Mouse (Mus musculus) intestine, postnatal 0 days (tissue): Measurements from ENCODE around the gene Slc9a9. TPM values are rescaled to one million over a fixed set of nuclear protein-coding genes. Genes with fewer than 3 reads are reported as not detected.

ENCODE experiments used
- ATAC-seq: fragments of 200-750 bp; cut with Nextera tagmentation; 2 replicates; pipeline ENCODE4 v1.8.0; 2017; ENCODE audit warnings: mild to moderate bottlenecking, moderate TSS enrichment, moderate library complexity
- H3K27ac ChIP-seq: fragments of 300-500 bp; sonication (generic); 2 replicates; pipeline ENCODE4 v1.5.1; 2014; ENCODE audit warnings: mild to moderate bottlenecking, low read depth, low read length, moderate library complexity
- H3K27me3 ChIP-seq: fragments of 300-500 bp; sonication (generic); replicated peaks from 2 replicates; pipeline ENCODE4 v1.6.1; 2014; ENCODE audit warnings: low read length, mixed read lengths; ENCODE audit not compliant: control insufficient read depth, insufficient read depth
- H3K36me3 ChIP-seq: fragments of 300-500 bp; sonication (generic); 2 replicates; pipeline ENCODE4 v1.6.1; 2014; ENCODE audit warnings: mild to moderate bottlenecking, moderate library complexity; ENCODE audit not compliant: control insufficient read depth, insufficient read depth
- H3K4me1 ChIP-seq: fragments of 300-500 bp; sonication (generic); replicated peaks from 2 replicates; pipeline ENCODE4 v1.6.1; 2014; ENCODE audit warnings: antibody characterized with exemption, low read length, mixed read lengths; ENCODE audit not compliant: control insufficient read depth, insufficient read depth
- H3K4me2 ChIP-seq: fragments of 300-500 bp; sonication (generic); replicated peaks from 2 replicates; pipeline ENCODE4 v1.6.1; 2014; ENCODE audit warnings: low read depth, mild to moderate bottlenecking, moderate library complexity
- H3K4me3 ChIP-seq: fragments of 300-500 bp; sonication (generic); 2 replicates; pipeline ENCODE4 v1.5.1; 2014; ENCODE audit warnings: low read depth, low read length
- H3K9ac ChIP-seq: fragments of 300-500 bp; sonication (generic); 2 replicates; pipeline ENCODE4 v1.6.1; 2014; ENCODE audit warnings: mild to moderate bottlenecking, low read depth, low read length
- H3K9me3 ChIP-seq: fragments of 300-500 bp; sonication (generic); 2 replicates; pipeline ENCODE4 v1.6.1; 2016; ENCODE audit warnings: mixed run types; ENCODE audit not compliant: control insufficient read depth
- CTCF ChIP-seq: sonication (generic); IDR thresholded peaks from 2 replicates; pipeline ENCODE4 v1.5.1; 2016; ENCODE audit warnings: low read depth, mild to moderate bottlenecking, control low read depth, antibody characterized with exemption, moderate library complexity
- WGBS: fragments of 180-500 bp; shearing (Covaris S2); extraction: QIAGEN DNeasy Blood & Tissue Kit; methylation state at CpG from one replicate; pipeline ENCODE4 v1.1.7; 2014; 5-methylcytosine and 5-hydroxymethylcytosine counted together
- polyA plus RNA-seq: library from polyadenylated mRNA; unstranded; fragments of >200 nt; fragmentation: Nextera tagmentation; extraction: Ambion mirVana; gene quantifications from 2 replicates; pipeline ENCODE4 v1.2.1, GENCODE M21; 2015

The Slc9a9 gene
- polyA plus RNA-seq, 1 experiment from 2014 or later = 1.0 TPM

DNA sequence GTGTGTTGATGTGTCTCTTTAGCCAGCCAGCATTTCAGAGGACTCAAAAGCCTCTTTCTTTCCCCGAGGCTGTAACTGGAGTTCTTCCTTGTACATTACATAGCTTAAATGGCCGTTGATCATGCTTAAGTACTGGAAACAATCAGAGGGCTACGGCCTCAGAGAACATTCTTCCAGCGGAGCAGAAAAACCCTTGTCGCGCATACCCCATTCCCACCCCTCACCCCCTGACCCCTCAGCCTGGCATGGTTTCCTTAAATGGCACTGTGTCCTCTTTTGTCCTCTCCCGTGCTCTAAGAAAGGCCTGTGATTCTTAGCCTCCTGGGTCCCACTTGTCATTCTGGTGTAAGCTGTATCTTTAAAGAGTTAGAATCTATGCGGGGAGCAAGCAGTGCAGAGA lies 404.0 kb downstream of the Slc9a9 start:
- Histone ChIP-seq H3K9ac (no peak overlapping the region), H3K4me3 (no peak overlapping the region), H3K4me2 (no peak overlapping the region), H3K4me1 (no peaks in the 10 kb centered on the region), H3K36me3 (no peaks in the 10 kb centered on the region), H3K27me3 (no peaks in the 10 kb centered on the region), H3K9me3 (no peaks in the 10 kb centered on the region), H3K27ac (no peak overlapping the region)
- ATAC-seq = no peak
- TF ChIP-seq CTCF = no peak
- 70% methylated on average over 8 of the region's 8 CpGs for WGBS

DNA sequence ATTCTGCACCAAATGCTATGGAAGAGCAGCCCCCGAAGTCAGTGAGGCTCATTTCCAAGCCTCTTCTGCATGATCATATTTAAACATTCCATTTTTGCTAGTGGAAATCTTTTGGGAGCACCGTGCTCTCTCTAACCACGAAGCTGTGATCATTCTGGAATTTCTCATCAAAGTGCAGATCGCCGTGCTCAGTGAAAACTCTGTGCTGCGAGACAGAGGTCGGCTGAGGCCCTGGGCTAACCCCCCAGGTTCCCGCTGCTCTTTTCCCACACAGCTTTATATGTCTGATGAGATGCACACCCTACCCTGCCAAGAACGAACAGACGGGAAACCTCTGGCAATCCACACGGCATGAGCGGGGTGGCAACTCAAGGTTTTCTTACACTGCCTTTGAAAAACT lies 406.1 kb downstream of the Slc9a9 start:
- Histone ChIP-seq H3K9me3 (no peaks in the 10 kb centered on the region), H3K27ac (no peak overlapping the region), H3K4me3 (no peak overlapping the region), H3K4me2 (no peak overlapping the region), H3K9ac (no peak overlapping the region), H3K27me3 (no peaks in the 10 kb centered on the region), H3K36me3 (no peaks in the 10 kb centered on the region), H3K4me1 (no peaks in the 10 kb centered on the region)
- no peak for TF ChIP-seq CTCF
- ATAC-seq = no peak
- 68% methylated on average over 12 of the region's 12 CpGs for WGBS

DNA sequence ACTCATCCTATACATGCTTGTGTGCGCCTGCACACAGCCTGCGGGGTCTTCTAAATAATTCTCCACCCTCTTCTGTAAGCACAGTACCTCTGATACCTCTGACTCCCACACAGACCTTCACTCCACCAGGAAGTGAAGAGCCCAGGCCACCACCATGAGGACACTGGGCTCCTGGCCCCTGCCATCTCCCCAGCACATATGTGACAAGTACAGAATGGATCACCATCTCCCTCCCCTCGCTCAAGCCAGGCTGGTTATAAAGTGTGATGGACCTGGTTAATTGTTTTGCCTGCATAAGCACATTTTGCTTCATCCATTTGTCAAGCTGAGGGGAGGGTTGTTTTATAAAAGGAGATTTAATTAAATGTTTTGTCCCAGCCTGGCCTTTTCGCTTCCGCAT lies 408.2 kb downstream of the Slc9a9 start:
- no peak for TF ChIP-seq CTCF
- Histone ChIP-seq H3K4me3 (no peak overlapping the region), H3K9ac (no peak overlapping the region), H3K4me1 (no peaks in the 10 kb centered on the region), H3K27me3 (no peaks in the 10 kb centered on the region), H3K9me3 (no peaks in the 10 kb centered on the region), H3K4me2 (no peak overlapping the region), H3K27ac (no peak overlapping the region), H3K36me3 (no peaks in the 10 kb centered on the region)
- WGBS = 93% methylated on average over 5 of the region's 5 CpGs
- ATAC-seq = no peak

DNA sequence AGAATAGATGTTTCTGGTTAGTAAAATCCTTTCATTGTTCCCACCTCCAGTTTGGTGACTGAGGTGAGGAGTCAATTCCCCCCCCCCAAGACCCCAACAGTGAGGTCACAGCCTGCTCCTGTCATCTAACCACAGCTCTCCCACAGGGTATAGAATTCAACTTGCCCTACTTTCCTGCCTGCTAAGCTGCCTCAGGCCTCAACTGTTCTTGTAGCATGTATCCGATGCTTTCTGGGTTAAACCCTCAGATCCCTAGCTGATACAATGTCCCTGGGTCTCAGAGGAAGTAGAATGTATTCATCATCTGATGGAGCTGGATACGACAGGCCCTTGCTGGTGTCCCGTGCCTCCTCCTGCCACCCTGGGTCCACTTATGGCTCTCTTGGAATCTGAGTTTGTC lies 408.9 kb downstream of the Slc9a9 start:
- 76% methylated on average over 3 of the region's 3 CpGs for WGBS
- TF ChIP-seq CTCF = no peak
- no peaks in the 10 kb centered on the region for H3K27me3 ChIP-seq
- no peak for ATAC-seq
- H3K36me3 ChIP-seq = no peaks in the 10 kb centered on the region
- H3K4me1 ChIP-seq = no peaks in the 10 kb centered on the region
- H3K4me2 ChIP-seq = no peak overlapping the region
- no peaks in the 10 kb centered on the region for H3K9me3 ChIP-seq
- no peak overlapping the region for H3K27ac ChIP-seq
- no peak overlapping the region for H3K4me3 ChIP-seq
- H3K9ac ChIP-seq = no peak overlapping the region

DNA sequence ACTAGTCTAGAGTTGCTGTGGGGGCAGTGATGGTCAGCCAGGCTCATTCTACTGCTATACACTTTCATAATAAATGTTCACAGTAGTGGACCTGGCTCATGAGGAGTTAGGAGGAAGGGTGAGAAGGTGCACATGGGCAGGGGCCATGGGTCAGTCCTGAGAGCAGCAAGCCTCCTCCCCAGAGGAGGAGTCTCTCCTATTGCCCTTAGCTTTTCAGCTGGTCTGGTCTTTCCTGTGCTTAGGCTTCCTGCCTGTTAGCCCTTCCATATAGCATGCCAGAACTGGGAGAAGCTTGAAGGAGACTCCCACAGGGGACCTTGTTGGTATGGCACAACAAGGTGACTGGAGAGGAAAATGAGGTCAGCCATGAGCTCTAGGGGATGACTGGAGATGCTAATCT lies 410.2 kb downstream of the Slc9a9 start:
- TF ChIP-seq CTCF = no peak
- no peak overlapping the region for H3K4me2 ChIP-seq
- H3K4me3 ChIP-seq = no peak overlapping the region
- no peak overlapping the region for H3K9ac ChIP-seq
- H3K9me3 ChIP-seq = no peaks in the 10 kb centered on the region
- H3K27me3 ChIP-seq = no peaks in the 10 kb centered on the region
- H3K36me3 ChIP-seq = no peaks in the 10 kb centered on the region
- no peak overlapping the region for H3K27ac ChIP-seq
- no peaks in the 10 kb centered on the region for H3K4me1 ChIP-seq
- no peak for ATAC-seq

DNA sequence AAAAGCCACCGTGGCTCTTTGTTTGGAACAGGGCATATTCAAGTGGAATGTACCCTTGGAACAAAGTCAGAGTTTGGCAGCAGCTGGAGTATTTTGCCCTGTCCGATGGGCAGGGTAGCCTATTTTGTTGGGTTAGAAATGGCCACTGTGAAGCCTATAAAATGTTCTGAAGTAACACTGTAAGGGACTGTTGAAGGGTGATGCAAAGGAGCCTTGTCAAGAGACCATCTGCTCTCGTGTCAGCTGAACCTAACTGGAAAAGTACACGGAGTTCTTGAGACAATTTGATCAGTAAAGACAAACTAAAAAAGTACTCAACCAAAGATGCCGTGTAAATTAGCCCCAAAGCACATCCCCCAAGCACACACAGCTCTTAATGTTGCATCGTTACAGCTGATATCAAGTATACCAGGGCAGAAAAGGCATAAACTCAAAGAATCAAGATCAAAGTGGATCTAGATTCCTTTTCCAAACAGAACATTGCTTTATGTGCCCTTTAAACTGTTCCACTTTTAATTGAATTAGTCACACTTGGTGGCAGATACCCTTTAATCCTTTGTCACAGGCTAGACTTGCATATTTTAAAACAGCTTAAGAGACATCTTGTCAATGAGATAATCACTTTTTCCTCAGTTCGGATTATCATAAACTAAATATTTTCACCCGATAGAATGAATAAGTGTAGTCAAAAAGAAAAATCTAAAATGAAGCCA lies 416.6 kb downstream of the Slc9a9 start:
- no peak overlapping the region for H3K4me2 ChIP-seq
- H3K36me3 ChIP-seq = no peaks in the 10 kb centered on the region
- TF ChIP-seq CTCF = no peak
- H3K4me3 ChIP-seq = no peak overlapping the region
- H3K27ac ChIP-seq = no peak overlapping the region
- H3K9me3 ChIP-seq = no peaks in the 10 kb centered on the region
- H3K27me3 ChIP-seq = no peaks in the 10 kb centered on the region
- H3K9ac ChIP-seq = no peak overlapping the region
- ATAC-seq = no peak
- no peaks in the 10 kb centered on the region for H3K4me1 ChIP-seq
- 74% methylated on average over 8 of the region's 8 CpGs for WGBS

DNA sequence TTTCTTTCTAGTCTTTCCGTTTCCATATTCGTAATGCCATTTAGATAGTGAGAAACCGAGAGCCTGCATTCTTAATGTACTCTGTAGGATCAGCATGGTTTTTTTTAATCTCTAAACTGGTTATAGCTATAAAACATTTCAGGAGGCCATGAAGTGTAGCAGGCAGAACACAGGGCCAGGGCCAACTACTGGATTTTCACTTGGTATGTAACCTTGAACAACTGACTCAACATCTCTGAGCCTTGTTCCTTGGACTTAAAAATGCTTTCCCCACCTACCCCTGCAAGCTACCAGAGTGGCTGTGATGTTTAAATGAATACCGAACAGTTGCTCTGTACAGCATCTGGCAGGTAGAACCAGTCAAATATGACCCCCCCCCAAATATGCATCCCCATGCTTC lies 418.5 kb downstream of the Slc9a9 start:
- no peak for ATAC-seq
- Histone ChIP-seq H3K27me3 (no peaks in the 10 kb centered on the region), H3K4me2 (no peak overlapping the region), H3K9me3 (no peaks in the 10 kb centered on the region), H3K9ac (no peak overlapping the region), H3K36me3 (no peaks in the 10 kb centered on the region), H3K4me1 (no peaks in the 10 kb centered on the region), H3K27ac (no peak overlapping the region), H3K4me3 (no peak overlapping the region)
- TF ChIP-seq CTCF = no peak
- 94% methylated on average over 4 of the region's 4 CpGs for WGBS
